Mouse (Mus musculus): ENCODE measurements around the gene Hrh2. TPM values are rescaled to one million over a fixed set of nuclear protein-coding genes. Genes with fewer than 3 reads are reported as not detected.

Hrh2 gene
- polyA plus RNA-seq (2017; shearing (Covaris generic)): 10 to 100 TPM; 11.0 to 12.6 TPM

DNA sequence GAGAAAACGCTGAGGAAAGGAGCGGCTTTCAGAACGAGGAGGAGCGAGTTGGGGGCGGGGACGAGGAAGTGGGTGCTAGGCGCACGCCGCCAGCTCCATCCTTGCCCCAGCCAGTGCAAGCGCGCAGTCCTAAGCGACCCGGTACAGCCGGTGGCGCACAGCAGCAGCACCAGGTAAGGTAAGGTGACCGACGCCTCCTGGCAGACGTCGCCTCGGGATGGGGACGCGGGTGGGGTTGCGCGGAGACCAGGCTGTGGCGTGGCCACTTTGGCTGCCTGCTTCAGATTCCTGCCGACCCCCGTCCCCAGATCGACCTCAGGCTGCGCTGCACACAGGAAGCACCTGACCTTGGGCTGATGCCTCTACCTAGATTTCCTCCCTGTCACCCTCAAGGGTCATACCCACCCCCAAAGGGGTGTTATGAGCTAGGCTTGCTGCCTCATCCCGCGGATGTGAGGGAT, at the start of gene Hrh2:
Hrh2 (plus strand) TSS at position 109 of the 461 bp plus-strand sequence.
- ATAC-seq: peak; percentile 53

DNA sequence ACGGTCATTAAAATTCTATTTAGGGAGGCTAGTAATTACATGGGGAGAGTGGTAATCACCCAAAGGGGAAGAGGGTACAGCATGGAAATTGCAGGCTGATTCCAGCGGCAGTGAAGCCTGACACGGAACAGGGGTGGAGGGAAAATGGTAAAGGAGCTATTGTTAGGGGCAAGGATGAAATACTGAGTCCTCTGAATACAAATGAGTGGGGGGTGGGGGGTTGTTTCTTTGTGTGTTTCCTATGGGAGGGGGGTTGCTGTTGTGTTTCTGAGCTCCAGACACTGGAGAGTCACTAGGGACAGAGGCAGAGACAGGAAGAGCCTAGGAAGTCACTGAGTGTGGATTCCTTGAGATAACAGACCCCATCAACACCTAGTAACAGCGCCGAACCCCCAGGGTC, 48.1 kb upstream of the Hrh2 start:
- no peak for ATAC-seq

DNA sequence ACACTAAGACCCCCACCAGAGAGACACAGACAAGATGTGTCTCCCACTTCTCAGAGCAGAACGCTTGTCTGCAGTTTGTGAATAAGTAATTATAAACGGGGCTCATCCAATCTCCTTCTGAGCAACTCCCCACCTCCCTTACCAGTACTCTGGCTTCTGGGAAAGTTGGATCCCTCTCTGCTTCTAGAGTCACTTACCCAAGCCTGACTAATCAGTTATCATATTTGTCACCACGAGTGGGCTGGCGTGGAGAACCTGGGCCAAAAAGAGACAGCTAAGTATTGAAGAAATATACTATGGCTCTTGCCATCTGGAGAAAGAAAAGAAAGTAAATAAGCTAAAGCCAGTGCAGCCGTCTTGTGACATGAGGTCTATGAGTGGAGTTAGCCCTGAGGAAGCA, 47.3 kb upstream of the Hrh2 start:
- no peak for ATAC-seq

DNA sequence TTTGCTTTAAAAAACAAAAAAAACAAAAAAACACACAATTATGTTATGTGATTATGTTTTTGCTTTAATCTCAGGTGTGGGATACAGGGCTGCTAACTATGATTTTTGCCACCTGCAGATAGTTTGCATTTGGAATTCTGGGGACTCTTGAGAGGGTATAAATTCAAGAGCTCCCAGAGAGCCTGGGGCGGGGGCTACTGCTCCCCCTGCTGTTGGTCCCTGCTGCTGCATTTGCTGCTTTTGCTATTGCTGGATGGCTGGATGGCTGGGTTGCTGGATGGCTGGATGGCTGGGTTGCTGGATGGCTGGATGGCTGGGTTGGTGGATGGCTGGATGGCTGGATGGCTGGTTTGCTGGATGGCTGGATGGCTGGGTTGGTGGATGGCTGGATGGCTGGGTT, 44.6 kb upstream of the Hrh2 start:
- ATAC-seq: no peak

DNA sequence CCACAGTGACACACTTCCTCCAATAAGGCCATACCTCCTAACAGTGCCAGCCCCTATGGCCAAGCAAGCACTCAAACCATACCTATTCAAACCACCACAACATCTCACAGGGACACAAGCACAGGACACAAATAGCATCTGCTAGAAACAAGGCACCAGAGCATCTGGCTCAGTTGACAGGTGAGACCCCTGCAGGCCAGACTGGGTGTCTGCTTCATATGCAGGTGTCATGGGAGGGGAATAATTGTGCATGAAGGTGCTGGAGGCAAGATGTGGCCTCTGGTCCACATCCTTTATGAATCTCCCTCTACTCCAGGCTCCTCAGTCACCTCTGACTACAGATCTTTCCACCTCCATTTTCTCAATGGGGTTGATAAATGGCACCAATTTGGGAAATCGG, 39.5 kb upstream of the Hrh2 start:
- ATAC-seq: no peak

DNA sequence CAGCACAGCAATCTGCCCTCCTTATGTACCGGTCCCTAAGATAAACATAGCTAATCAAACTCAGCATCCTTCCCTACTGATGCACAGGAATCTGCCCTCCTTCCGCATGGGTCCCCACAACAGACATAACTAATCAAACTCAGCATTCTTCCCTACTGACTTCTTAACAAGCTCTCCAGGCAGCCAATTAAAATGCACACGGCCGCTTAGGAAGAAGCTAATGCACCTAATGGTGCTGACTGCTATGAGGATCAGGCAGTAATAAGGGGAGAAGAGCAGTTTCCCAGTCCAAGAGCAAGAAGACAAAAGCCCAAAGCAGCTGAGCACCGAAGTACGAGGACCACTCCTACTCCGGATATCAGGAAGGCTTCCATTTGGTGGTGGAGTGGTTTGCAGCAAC, 39.0 kb upstream of the Hrh2 start:
- ATAC-seq: no peak

DNA sequence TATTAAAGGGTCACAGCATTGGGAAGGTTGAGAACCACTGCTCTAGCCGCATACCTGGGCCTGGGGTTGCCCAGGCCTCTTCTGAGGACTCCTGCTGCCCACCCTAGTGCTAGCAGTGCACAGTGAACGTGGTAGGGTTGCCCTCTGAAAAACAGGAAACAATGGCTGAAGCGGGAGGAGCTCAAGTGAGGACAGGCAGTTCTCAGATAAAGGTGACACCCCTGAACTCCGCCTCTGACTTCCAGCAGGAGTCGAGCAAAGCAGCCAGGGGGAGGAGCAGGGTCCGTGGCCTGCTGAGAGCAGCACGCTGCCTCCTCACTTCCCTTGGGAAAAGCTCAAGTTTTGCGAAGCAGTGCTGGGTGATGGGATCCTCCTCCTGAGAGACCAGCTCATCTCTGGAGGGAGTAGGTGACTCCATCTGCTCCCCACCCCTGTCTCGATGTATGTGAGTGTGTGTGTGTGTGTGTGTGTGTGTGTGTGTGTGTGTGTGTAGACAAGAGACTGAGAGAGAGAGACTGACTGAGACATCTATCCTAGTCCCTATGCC, 38.2 kb upstream of the Hrh2 start:
- no peak for ATAC-seq

DNA sequence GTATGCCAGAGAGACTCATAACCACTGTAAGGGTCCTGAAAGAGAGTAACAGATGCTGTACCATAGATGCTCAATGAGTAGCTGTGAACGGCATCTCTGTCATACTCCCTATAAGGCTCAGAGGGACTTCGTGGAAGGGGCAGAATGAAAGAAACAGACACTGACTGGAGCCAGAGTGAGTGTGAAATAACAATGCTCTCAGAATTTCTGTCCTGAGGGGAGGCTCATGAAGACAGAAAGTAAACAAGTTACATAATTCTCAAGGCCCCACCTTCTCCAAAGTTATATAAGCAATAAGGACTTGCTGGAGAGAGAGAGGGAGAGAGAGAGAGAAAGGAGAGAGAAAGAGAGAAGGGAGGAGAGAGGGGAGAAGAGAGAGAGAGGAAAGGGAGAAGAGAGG, 36.1 kb upstream of the Hrh2 start:
- ATAC-seq: no peak

DNA sequence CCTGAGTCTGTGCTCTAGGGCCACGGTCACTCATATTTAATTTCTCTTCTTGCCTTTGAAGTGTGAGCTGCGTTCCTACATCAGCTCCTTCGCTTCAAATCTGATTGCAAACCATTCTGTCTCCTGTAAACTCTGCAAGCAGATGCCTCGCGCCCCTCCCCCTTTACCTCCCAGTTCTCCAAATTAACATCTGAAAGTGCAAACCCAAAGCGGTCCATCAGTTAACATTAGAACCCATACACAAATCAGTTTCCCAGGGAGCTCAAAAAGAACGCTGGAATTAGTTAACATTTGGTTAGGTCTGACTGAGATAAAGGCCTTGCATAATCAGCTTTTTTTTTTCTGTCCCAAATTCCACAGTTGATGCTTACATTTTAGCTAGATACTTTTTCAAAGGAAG, 32.7 kb upstream of the Hrh2 start:
- no peak for ATAC-seq

DNA sequence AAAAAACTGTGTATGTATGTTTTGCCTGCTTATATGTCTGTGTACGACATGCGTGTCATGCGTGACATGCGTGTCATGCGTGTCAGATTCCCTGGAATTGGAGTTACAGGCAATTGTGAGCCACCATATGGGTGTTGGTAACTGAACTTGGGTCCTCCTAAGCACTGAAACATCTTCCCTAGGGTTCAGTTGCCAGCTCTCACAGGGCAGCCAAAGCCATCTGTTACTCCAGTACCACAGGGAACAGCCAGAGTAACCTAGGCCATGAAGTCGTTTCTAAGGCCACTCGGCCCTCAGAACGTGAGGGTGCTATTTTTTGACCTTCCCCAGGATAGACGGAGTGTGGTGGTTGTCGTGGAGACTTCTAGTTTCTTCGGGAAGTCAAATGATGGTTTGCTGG, 32.2 kb upstream of the Hrh2 start:
- ATAC-seq: no peak

DNA sequence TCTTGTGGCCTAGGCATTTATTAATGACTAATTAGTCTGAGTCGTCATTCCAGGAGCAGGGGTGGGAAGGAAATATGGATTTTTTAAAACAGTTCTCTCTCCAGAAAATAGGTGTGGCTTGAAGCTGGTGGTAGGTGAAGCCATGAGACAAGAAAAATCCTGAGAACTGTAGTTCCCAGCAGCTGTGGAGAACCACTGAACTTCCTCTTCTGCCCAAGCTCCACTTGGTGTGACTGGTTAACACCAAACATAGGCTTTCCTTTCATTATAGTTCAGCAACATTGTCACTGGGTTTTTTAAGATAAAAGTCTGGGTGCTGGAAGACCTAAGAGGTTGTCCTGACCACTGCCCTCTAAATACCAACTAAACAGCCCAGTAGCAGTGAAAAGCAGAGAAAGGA, 31.4 kb upstream of the Hrh2 start:
- ATAC-seq: no peak

DNA sequence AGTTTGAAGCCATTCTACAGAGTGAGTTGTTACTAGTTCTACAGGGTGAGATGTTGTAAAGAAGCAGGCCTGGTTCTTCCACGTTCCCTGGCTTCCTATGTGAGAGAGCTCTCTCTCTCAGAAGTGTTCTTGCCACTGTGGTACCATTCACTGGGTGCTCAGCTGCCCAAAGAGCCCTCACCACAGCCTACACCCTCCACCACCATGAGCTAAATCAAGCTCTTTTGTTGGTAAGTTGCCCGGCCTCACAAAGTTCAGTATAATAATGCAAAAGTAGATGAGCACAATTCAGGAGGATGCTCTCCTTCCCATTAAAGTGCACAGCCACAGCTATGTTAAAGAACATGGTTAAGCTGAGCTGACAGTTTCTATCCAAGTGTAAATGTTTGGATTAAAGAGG, 30.4 kb upstream of the Hrh2 start:
- ATAC-seq: no peak

DNA sequence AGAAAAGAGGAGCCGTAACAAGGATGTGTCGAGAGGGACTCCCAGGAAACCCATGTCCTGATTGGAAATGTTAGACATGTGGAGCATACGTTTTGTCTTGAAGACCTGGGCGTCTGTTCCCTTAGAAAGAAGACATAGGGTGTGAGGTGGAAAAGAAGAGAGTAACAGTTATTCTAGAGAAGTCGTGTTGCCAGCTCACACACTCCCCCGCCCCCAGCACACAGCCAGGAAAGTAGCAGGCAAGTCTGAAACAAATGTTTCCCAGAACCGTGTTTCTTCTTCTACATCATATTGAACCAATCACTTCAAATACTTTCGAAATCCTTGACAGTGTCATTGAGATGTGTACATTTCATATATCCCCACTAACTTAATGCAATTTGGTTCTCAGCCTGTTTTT, 28.6 kb upstream of the Hrh2 start:
- no peak for ATAC-seq

DNA sequence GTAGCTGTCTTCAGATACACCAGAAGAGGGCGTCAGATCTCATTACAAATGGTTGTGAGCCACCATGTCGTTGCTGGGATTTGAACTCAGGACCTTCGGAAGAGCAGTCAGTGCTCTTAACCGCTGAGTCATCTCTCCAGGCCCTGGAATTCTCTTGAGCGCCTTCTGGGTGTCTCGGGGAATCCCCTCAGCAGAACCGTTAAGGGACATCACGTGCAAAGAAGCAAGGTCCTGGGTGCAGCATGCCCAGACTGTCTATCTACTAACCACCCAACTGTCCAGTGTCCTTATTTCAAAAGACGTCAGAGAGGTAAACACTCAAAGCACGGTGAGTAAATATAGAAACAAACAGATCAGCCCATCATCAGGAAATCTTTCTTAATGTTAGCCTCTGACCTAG, 27.5 kb upstream of the Hrh2 start:
- ATAC-seq: no peak

DNA sequence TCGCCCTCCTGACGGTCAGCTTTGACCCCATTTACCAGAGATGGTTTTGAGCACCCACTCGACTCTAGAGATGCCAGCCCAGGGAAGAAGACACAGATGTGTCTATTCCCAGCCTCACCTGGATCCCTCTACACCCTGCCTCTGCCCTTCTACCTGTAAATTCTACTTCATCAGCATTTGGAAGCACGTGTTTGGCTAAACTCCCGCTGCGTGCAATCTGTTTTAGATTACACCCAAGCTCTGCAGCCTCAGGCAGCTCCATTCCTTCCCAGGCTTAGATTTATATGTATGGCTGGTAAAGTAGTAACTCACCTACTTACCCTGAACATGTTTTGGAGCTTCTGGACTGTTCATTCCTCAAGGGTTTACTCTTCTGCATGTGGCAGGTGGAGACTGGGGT, 26.9 kb upstream of the Hrh2 start:
- ATAC-seq: no peak

DNA sequence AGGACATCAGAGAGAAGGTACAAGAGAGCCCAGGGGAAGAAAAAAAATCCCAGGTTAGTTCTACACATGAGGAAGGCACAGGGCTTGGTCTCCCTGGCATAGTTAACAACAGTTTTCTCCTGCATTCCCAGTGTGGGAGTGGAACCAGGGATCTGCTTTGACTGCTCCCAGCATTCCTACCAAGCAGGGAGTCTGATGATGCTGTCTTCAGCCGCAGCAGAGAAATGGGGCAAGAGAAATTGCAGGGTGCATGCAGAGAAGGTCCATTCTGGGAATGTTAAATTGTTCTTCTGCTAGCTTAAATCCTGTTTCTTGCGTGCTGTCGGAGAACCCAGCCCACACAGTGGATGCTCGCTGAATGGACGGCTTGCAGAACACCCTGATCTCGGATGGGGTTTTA, 26.2 kb upstream of the Hrh2 start:
- no peak for ATAC-seq

DNA sequence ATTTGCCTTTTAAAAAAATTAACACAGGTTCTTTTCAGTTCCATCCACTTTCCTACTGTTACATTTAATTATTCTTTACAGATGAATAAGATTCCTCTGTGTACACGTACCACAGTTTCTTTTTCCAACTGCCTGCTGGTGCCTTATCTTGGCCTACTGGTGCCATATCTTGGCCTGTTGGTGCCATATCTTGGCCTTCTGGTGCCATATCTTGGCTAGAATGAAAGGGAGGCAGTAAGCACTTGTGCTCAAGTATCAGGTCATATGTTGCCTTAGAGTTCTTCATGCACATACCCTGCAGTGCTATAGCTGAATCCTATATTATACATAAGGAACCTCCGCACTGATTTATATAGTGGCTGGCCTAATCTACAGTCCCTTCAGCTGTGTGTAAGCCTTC, 24.9 kb upstream of the Hrh2 start:
- ATAC-seq: no peak

DNA sequence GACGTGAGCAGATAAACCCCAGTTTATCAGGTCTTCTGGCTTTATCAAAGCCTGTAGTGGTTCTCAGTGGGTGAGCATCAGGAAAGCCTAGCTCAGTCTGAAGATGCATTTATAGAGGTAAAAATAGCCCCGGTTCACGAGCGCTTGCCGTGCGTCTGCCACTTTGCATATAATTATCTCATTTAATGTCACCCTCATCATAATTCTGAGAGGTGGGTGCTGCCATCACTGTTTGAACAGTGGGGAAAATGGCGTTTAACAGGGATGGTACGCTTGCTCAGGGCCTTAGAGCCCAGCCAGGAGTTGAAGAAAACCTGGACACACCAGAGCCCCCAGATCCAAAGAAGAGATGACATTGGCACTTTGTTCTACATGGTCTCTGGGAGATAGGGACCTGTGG, 23.3 kb upstream of the Hrh2 start:
- ATAC-seq: no peak

DNA sequence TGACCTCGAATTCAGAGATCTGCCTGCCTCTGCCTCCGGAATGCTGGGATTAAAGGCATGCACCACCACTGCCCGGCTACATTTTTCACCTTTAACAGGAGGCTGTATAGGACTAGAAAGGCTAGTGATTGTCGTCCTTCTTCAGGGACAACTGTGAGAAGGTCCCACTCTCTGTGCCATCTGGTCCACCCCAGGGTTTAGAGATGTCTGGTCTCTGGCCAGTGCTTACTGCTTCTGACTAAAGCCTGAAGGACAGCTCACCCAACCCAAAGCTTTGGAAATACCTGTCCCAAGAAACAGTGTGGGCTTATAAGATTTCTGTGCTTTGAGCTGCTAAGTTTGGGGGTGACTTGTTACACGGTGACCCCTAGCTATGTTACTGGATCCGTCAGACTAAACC, 21.6 kb upstream of the Hrh2 start:
- no peak for ATAC-seq

DNA sequence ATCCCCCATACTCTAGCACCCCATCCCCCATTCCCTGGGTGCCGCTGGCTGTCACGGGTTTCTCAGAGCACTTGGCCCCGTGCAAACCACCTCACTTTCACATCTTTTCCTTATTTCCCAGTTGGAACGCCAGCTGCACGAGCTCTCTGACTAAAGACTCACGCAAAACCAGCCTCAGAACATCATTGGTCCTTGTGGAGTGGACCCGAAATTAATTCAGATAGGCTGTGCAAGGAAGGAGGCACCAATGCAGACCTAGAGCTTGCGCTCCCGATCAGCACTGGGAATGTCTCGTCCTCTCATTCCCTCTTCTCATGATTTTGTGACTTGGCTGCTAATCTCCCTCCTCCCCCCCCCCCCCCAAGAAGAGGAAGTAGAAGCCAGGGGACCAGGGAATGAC, 20.6 kb upstream of the Hrh2 start:
- ATAC-seq: no peak

DNA sequence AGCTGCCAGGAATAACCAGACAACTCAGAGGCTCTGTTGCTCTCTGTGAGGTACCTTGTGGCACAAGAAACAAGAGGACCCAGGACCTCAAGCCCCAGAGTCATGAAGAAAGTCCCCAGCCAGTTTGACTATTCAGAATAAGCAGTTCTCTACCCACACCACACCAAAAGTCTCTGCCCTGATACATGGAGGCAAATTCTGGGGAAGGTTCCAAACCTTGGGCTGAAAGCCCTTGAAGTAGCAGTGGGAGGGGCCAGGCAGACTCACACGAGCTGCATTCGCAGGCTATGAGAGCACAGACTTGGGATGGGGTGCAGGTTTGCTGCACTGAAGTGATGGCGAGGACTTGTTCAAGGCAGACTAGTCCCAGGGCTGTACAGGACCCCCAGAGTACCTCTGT, 20.2 kb upstream of the Hrh2 start:
- no peak for ATAC-seq

DNA sequence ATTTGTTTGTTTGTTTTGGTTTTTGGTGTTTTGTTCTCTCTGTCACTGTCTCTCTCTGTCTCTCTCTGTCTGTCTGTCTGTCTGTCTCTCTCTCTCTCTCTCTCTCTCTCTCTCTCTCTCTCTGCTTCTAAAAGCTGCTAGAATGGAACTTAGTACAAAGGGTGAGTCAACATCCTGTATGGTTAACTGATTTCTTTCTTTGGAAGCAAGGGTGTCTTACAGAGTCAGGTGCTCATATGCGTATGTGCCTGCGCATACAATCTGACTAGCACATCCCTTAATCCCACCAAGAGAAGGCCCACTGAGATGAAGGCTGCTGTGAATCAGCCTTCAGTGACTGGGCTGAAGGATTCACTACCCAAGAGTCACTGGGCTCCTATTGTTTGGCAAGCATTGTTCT, 18.0 kb upstream of the Hrh2 start:
- ATAC-seq: peak; percentile 39

DNA sequence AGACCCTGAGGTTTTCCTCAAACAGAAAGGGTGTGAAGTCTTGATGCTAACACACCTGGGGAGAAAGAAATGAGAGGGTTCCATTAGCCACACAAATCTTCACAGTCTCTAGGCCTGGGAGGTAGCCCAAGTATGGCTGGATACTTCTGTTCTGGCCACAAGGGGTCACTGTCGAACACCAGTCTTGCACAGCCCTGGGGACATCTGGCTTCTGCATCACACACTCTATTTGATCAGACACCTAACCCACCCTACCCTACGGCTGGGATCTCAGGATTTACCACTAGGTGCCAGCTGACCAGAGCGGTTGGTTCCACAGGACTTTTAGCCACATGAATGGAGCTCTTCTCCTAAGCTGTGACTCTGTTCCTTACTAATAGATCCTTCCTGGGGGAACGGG, 17.2 kb upstream of the Hrh2 start:
- ATAC-seq: no peak

DNA sequence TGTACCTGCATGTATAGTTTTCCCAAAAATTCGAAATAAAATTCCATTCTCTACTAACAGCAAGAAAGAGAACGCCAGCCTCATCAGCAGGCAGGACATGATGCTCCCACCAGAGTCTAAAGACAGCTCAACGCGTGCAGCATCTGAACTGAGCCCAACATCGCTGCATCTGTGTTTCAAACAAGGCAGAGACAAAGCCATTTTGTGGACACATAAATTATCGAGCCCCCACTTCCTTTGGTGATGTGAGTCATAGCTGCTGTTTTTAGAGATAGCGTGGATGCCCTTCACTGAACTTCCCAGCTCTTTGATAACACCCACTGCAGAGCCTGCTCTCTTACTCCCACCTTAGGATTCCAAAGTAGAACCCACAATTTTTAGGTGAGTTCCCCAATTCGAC, 16.5 kb upstream of the Hrh2 start:
- ATAC-seq: no peak

DNA sequence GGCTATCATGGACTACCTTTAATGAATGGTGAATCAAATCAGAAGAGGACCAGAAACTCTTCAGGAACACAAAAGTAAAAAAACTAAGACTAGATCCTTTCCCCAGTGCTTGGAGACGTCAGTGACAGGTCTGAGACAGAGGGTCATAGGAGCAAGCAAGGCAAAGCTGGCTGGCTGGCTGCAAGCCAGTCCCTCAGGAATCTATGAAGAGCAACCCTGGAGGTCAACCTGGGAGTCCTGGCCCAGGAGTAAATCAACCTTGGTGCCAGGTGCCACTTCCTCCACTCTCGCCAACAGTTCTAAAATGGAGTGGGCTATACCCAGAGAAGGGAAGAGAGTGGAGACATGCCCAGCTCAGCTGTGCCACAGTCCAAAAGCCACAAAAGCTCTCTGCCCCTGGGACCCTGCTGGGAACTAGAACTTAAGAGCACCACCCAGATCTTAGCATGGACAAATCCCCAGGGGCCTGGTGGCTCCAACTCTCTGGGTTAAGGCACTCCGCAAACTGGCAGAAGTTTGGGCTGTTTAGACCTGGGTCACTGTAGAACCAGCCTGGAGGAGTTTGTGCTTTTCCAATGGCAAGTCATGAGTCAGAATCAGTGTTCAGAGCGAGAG, 15.4 kb upstream of the Hrh2 start:
- ATAC-seq: no peak
